Mouse (Mus musculus) heart, postnatal 0 days (tissue): Measurements from ENCODE around the gene Angel2.
"Not testable (repeated sequence)": the region's sequence is repeated elsewhere in the genome, so short reads cannot be mapped to it uniquely, and the experiment has no call there.

Experiments used
- CTCF ChIP-seq: IDR thresholded peaks from 2 replicates; pipeline ENCODE4 v1.5.1; 2016; ENCODE audit warnings: antibody characterized with exemption, control low read depth, low read depth
- EP300 ChIP-seq: IDR thresholded peaks from 2 replicates; pipeline ENCODE4 v1.6.1; 2016; ENCODE audit warnings: antibody characterized with exemption, low read depth

GRCm38 (mm10) chr1:190924812-190925211 lies at the start of gene Angel2:
- not testable (repeated sequence) for TF ChIP-seq EP300, CTCF
